Mouse (Mus musculus) erythroblast, embryonic 14.5 days (primary cell): ENCODE measurements around the gene Gm8113.
"Not testable (repeated sequence)": the region's sequence is repeated elsewhere in the genome, so short reads cannot be mapped to it uniquely, and the experiment has no call there.

ENCODE experiments used
- GATA1 ChIP-seq: IDR thresholded peaks from 2 replicates; pipeline ENCODE4 v1.6.1; 2012; ENCODE audit warnings: low read length, inconsistent platforms, mixed read lengths
- TAL1 ChIP-seq: IDR thresholded peaks from 3 replicates; pipeline ENCODE4 v1.6.1; 2012; ENCODE audit warnings: low read length, inconsistent platforms, mixed read lengths

GRCm38 (mm10) chr14:43891288-43891687 lies 33.9 kb upstream of the Gm8113 start:
- not testable (repeated sequence) for TF ChIP-seq GATA1, TAL1
